Mouse (Mus musculus) ES-Bruce4 (cell line): ENCODE data around the gene Ucp2.

Experiments
- CTCF ChIP-seq: IDR thresholded peaks from one replicate; pipeline ENCODE4 v1.8.1; 2011; ENCODE audit warnings: low read depth, low read length
- POLR2A ChIP-seq: IDR thresholded peaks from one replicate; pipeline ENCODE4 v1.8.1; 2011; ENCODE audit warnings: low read length; ENCODE audit not compliant: insufficient read depth

DNA sequence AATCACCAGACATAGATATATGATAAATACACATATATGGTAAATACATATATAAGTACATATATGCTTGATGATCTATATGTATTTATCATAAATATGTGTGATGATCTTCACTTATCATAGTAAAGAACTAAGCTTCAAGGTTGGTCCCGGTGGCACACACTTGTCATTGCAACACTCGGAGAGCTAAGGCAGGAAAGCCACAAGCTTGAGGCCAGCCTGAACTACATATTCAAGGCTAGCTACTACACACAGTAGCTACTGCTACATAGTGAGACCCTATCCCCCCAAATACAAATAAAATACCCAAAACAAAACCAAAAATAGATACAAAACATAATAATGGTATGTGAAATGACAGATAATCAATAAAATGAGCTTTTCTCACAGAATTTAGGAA is 42.7 kb downstream of the Ucp2 start:
- TF ChIP-seq POLR2A (no peak), CTCF (no peak)
